Mouse (Mus musculus): Measurements from ENCODE around the gene Pou3f1. TPM values are rescaled to one million over a fixed set of nuclear protein-coding genes. Genes with fewer than 3 reads are reported as not detected.

Pou3f1 gene
- polyA plus RNA-seq, 1 experiment from 2014 or later = 1.2 TPM

- Histone ChIP-seq H3K4me3 (ENCODE audit: low read depth, low read length) (no peak overlapping the region), H3K4me2 (ENCODE audit: low read depth, low read length) (no peak overlapping the region), H3K9ac (ENCODE audit: low read depth, low read length) (no peak overlapping the region), H3K9me3 (ENCODE audit: control insufficient read depth, low read length) (no peaks in the 10 kb centered on the region), H3K27ac (replicated peaks; ENCODE audit: low read depth, low read length) (no peak overlapping the region), H3K36me3 (ENCODE audit: control insufficient read depth, insufficient read depth, low read length) (0 out of 2 replicates have a peak, but pooled peaks cover 7% of the 10 kb centered on the region), H3K27me3 (replicated peaks; ENCODE audit: control insufficient read depth, insufficient read depth, low read length) (peaks cover 19% of the 10 kb centered on the region), H3K4me1 (ENCODE audit: control insufficient read depth, insufficient read depth, low read length) (peaks cover 15% of the 10 kb centered on the region)
- 36% methylated on average over 7 of the region's 7 CpGs for WGBS
- ATAC-seq (ENCODE audit: low read depth) (no peak), DNase-seq (ENCODE audit: low spot score) (no peak)
Observed at GRCm38 (mm10) chr4:124671583-124671982, 15.0 kb downstream of the Pou3f1 start.

- ATAC-seq (ENCODE audit: low read depth) (peak; percentile 39; the same call in 1 of the 2 replicates), DNase-seq (ENCODE audit: low spot score) (peak; percentile 63)
- H3K9ac ChIP-seq (ENCODE audit: low read depth, low read length) = 0 out of 2 replicates have a peak overlapping the region, but pooled peaks have one; percentile 20
- no peaks in the 10 kb centered on the region for H3K9me3 ChIP-seq (ENCODE audit: control insufficient read depth, low read length)
- peak overlapping the region; percentile 7; the same call in 1 of the 2 replicates for H3K4me3 ChIP-seq (ENCODE audit: low read depth, low read length)
- WGBS = 1% methylated on average over 26 of the region's 31 CpGs
- peak overlapping the region; percentile 50 for H3K4me2 ChIP-seq (ENCODE audit: low read depth, low read length)
- no peak overlapping the region for H3K27ac ChIP-seq (replicated peaks; ENCODE audit: low read depth, low read length)
- peaks cover 19% of the 10 kb centered on the region for H3K27me3 ChIP-seq (replicated peaks; ENCODE audit: control insufficient read depth, insufficient read depth, low read length)
- peaks cover 17% of the 10 kb centered on the region for H3K36me3 ChIP-seq (ENCODE audit: control insufficient read depth, insufficient read depth, low read length)
- peaks cover 15% of the 10 kb centered on the region for H3K4me1 ChIP-seq (ENCODE audit: control insufficient read depth, insufficient read depth, low read length)
Observed at GRCm38 (mm10) chr4:124672347-124673320, 16.0 kb downstream of the Pou3f1 start.

GRCm38 (mm10) chr4:124674334-124675032, 17.9 kb downstream of the Pou3f1 start:
- no peak for ATAC-seq (ENCODE audit: low read depth)
- WGBS = 51% methylated on average over 17 of the region's 17 CpGs

GRCm38 (mm10) chr4:124675037-124675436, 18.4 kb downstream of the Pou3f1 start:
- Histone ChIP-seq H3K27ac (replicated peaks; ENCODE audit: low read depth, low read length) (no peak overlapping the region), H3K9me3 (ENCODE audit: control insufficient read depth, low read length) (no peaks in the 10 kb centered on the region), H3K9ac (ENCODE audit: low read depth, low read length) (no peak overlapping the region), H3K4me2 (ENCODE audit: low read depth, low read length) (no peak overlapping the region), H3K36me3 (ENCODE audit: control insufficient read depth, insufficient read depth, low read length) (peaks cover 40% of the 10 kb centered on the region), H3K4me1 (ENCODE audit: control insufficient read depth, insufficient read depth, low read length) (peaks cover 15% of the 10 kb centered on the region), H3K27me3 (replicated peaks; ENCODE audit: control insufficient read depth, insufficient read depth, low read length) (peaks cover 16% of the 10 kb centered on the region), H3K4me3 (ENCODE audit: low read depth, low read length) (no peak overlapping the region)
- peak; percentile 20; the same call in 1 of the 2 replicates for ATAC-seq (ENCODE audit: low read depth)
- 6% methylated on average over 4 of the region's 4 CpGs for WGBS
- peak; percentile 88 for DNase-seq (ENCODE audit: low spot score)

More at GRCm38 (mm10) chr4:124674334-124675032, 17.9 kb downstream of the Pou3f1 start:
- no peak overlapping the region for H3K4me2 ChIP-seq (ENCODE audit: low read depth, low read length)
- H3K9me3 ChIP-seq (ENCODE audit: control insufficient read depth, low read length) = no peaks in the 10 kb centered on the region
- no peak overlapping the region for H3K4me3 ChIP-seq (ENCODE audit: low read depth, low read length)
- peaks cover 16% of the 10 kb centered on the region for H3K27me3 ChIP-seq (replicated peaks; ENCODE audit: control insufficient read depth, insufficient read depth, low read length)
- peaks cover 34% of the 10 kb centered on the region for H3K36me3 ChIP-seq (ENCODE audit: control insufficient read depth, insufficient read depth, low read length)
- H3K27ac ChIP-seq (replicated peaks; ENCODE audit: low read depth, low read length) = 0 out of 2 replicates have a peak overlapping the region, but pooled peaks have one; percentile 28
- peak overlapping the region; percentile 25; the same call in 1 of the 2 replicates for H3K9ac ChIP-seq (ENCODE audit: low read depth, low read length)
- no peak for DNase-seq (ENCODE audit: low spot score)
- H3K4me1 ChIP-seq (ENCODE audit: control insufficient read depth, insufficient read depth, low read length) = peaks cover 15% of the 10 kb centered on the region

GRCm38 (mm10) chr4:124675958-124676357, 19.4 kb downstream of the Pou3f1 start:
- H3K4me2 ChIP-seq (ENCODE audit: low read depth, low read length) = no peak overlapping the region
- peaks cover 15% of the 10 kb centered on the region for H3K27me3 ChIP-seq (replicated peaks; ENCODE audit: control insufficient read depth, insufficient read depth, low read length)
- 83% methylated on average over 6 of the region's 6 CpGs for WGBS
- H3K4me1 ChIP-seq (ENCODE audit: control insufficient read depth, insufficient read depth, low read length) = peaks cover 15% of the 10 kb centered on the region
- H3K9ac ChIP-seq (ENCODE audit: low read depth, low read length) = no peak overlapping the region
- H3K36me3 ChIP-seq (ENCODE audit: control insufficient read depth, insufficient read depth, low read length) = peaks cover 49% of the 10 kb centered on the region
- DNase-seq (ENCODE audit: low spot score) (no peak), ATAC-seq (ENCODE audit: low read depth) (no peak)
- H3K9me3 ChIP-seq (ENCODE audit: control insufficient read depth, low read length) = no peaks in the 10 kb centered on the region
- H3K4me3 ChIP-seq (ENCODE audit: low read depth, low read length) = no peak overlapping the region
- H3K27ac ChIP-seq (replicated peaks; ENCODE audit: low read depth, low read length) = no peak overlapping the region

- no peaks in the 10 kb centered on the region for H3K9me3 ChIP-seq (ENCODE audit: control insufficient read depth, low read length)
- ATAC-seq (ENCODE audit: low read depth) (no peak), DNase-seq (ENCODE audit: low spot score) (peak; percentile 64)
- no peaks in the 10 kb centered on the region for H3K27me3 ChIP-seq (replicated peaks; ENCODE audit: control insufficient read depth, insufficient read depth, low read length)
- peaks cover 86% of the 10 kb centered on the region for H3K36me3 ChIP-seq (ENCODE audit: control insufficient read depth, insufficient read depth, low read length)
- H3K27ac ChIP-seq (replicated peaks; ENCODE audit: low read depth, low read length) = no peak overlapping the region
- no peak overlapping the region for H3K9ac ChIP-seq (ENCODE audit: low read depth, low read length)
- no peaks in the 10 kb centered on the region for H3K4me1 ChIP-seq (ENCODE audit: control insufficient read depth, insufficient read depth, low read length)
- no peak overlapping the region for H3K4me2 ChIP-seq (ENCODE audit: low read depth, low read length)
- WGBS = 60% methylated on average over 7 of the region's 7 CpGs
- H3K4me3 ChIP-seq (ENCODE audit: low read depth, low read length) = no peak overlapping the region
Observed at GRCm38 (mm10) chr4:124682270-124682669, 25.7 kb downstream of the Pou3f1 start.

- Histone ChIP-seq H3K36me3 (ENCODE audit: control insufficient read depth, insufficient read depth, low read length) (peaks cover 75% of the 10 kb centered on the region), H3K9ac (ENCODE audit: low read depth, low read length) (no peak overlapping the region), H3K9me3 (ENCODE audit: control insufficient read depth, low read length) (no peaks in the 10 kb centered on the region), H3K27me3 (replicated peaks; ENCODE audit: control insufficient read depth, insufficient read depth, low read length) (no peaks in the 10 kb centered on the region), H3K4me1 (ENCODE audit: control insufficient read depth, insufficient read depth, low read length) (no peaks in the 10 kb centered on the region), H3K27ac (replicated peaks; ENCODE audit: low read depth, low read length) (no peak overlapping the region), H3K4me3 (ENCODE audit: low read depth, low read length) (no peak overlapping the region), H3K4me2 (ENCODE audit: low read depth, low read length) (no peak overlapping the region)
- DNase-seq (ENCODE audit: low spot score) (no peak), ATAC-seq (ENCODE audit: low read depth) (no peak)
- 90% methylated on average over 4 of the region's 4 CpGs for WGBS
Observed at GRCm38 (mm10) chr4:124683474-124683873, 26.9 kb downstream of the Pou3f1 start.

- Histone ChIP-seq H3K4me1 (ENCODE audit: control insufficient read depth, insufficient read depth, low read length) (no peaks in the 10 kb centered on the region), H3K4me2 (ENCODE audit: low read depth, low read length) (no peak overlapping the region), H3K4me3 (ENCODE audit: low read depth, low read length) (no peak overlapping the region), H3K36me3 (ENCODE audit: control insufficient read depth, insufficient read depth, low read length) (peaks cover 67% of the 10 kb centered on the region), H3K9me3 (ENCODE audit: control insufficient read depth, low read length) (no peaks in the 10 kb centered on the region), H3K27me3 (replicated peaks; ENCODE audit: control insufficient read depth, insufficient read depth, low read length) (no peaks in the 10 kb centered on the region), H3K27ac (replicated peaks; ENCODE audit: low read depth, low read length) (no peak overlapping the region), H3K9ac (ENCODE audit: low read depth, low read length) (no peak overlapping the region)
- DNase-seq (ENCODE audit: low spot score) (no peak), ATAC-seq (ENCODE audit: low read depth) (no peak)
- WGBS = 84% methylated on average over 4 of the region's 4 CpGs
Observed at GRCm38 (mm10) chr4:124685004-124685403, 28.4 kb downstream of the Pou3f1 start.
